Mouse (Mus musculus) thymus, adult 2 months (tissue): Measurements from ENCODE around the gene Ap3b1. TPM values are rescaled to one million over a fixed set of nuclear protein-coding genes. Genes with fewer than 3 reads are reported as not detected.

Experiments used
- DNase-seq: peaks from one replicate; pipeline ENCODE4 v3.0.0; 2021
- H3K27ac ChIP-seq: fragments of 200-500 bp; 2 replicates; pipeline ENCODE4 v1.5.1; 2012; ENCODE audit warnings: low read length, control low read depth; ENCODE audit not compliant: control insufficient read depth, insufficient read depth
- H3K27me3 ChIP-seq: fragments of 200-500 bp; 2 replicates; pipeline ENCODE4 v1.6.1; 2012; ENCODE audit warnings: mild to moderate bottlenecking, low read length, moderate library complexity, mixed read lengths; ENCODE audit not compliant: control insufficient read depth, insufficient read depth
- H3K36me3 ChIP-seq: fragments of 200-500 bp; 2 replicates; pipeline ENCODE4 v1.6.1; 2012; ENCODE audit warnings: mild to moderate bottlenecking, low read length, moderate library complexity; ENCODE audit not compliant: control insufficient read depth, insufficient read depth
- H3K4me1 ChIP-seq: fragments of 200-500 bp; replicated peaks from 2 replicates; pipeline ENCODE4 v1.6.1; 2012; ENCODE audit warnings: low read length; ENCODE audit not compliant: control insufficient read depth, insufficient read depth
- H3K4me3 ChIP-seq: fragments of 200-500 bp; 2 replicates; pipeline ENCODE4 v1.5.1; 2012; ENCODE audit warnings: mild to moderate bottlenecking, low read length, control low read depth, moderate library complexity; ENCODE audit not compliant: control insufficient read depth, insufficient read depth
- CTCF ChIP-seq: fragments of 200-500 bp; IDR thresholded peaks from 2 replicates; pipeline ENCODE4 v1.5.1; 2012; ENCODE audit warnings: mild to moderate bottlenecking, control low read depth, low read length, moderate library complexity, borderline replicate concordance; ENCODE audit not compliant: control insufficient read depth, poor library complexity, insufficient read depth; ENCODE audit errors: extremely low read depth
- POLR2A ChIP-seq: fragments of 200-500 bp; IDR thresholded peaks from 2 replicates; pipeline ENCODE4 v1.6.1; 2012; ENCODE audit warnings: mild to moderate bottlenecking, low read length, control low read depth, moderate library complexity; ENCODE audit not compliant: control insufficient read depth, poor library complexity, insufficient read depth; ENCODE audit errors: extremely low read depth
- WGBS: fragments of 180-500 bp; shearing (Covaris S2); methylation state at CpG from one replicate; pipeline ENCODE4 v1.1.7; 2018; 5-methylcytosine and 5-hydroxymethylcytosine counted together
- polyA plus RNA-seq: library from polyadenylated mRNA; depleted of rRNA; stranded (reverse); fragments of >200 nt; gene quantifications from 2 replicates; pipeline ENCODE4 v1.2.3, GENCODE M21; 2012

The Ap3b1 gene
- polyA plus RNA-seq, 1 experiment = 39.4 TPM

GRCm38 (mm10) chr13:94577177-94577540 lies 218.4 kb downstream of the Ap3b1 start:
- no peak for DNase-seq
- H3K4me1 ChIP-seq = no peaks in the 10 kb centered on the region
- WGBS = 93% methylated on average over 2 of the region's 2 CpGs
- no peaks in the 10 kb centered on the region for H3K36me3 ChIP-seq
- H3K4me3 ChIP-seq = no peak overlapping the region
- TF ChIP-seq CTCF (no peak), POLR2A (no peak)
- no peak overlapping the region for H3K27ac ChIP-seq
- H3K27me3 ChIP-seq = no peaks in the 10 kb centered on the region

GRCm38 (mm10) chr13:94595289-94595688 lies 236.5 kb downstream of the Ap3b1 start:
- no peak overlapping the region for H3K4me3 ChIP-seq
- no peaks in the 10 kb centered on the region for H3K4me1 ChIP-seq
- no peak overlapping the region for H3K27ac ChIP-seq
- TF ChIP-seq POLR2A = no peak
- TF ChIP-seq CTCF = no peak
- H3K27me3 ChIP-seq = peaks cover 13% of the 10 kb centered on the region; the same call in 1 of the 2 replicates
- DNase-seq = no peak
- WGBS = 9% methylated on average over 14 of the region's 14 CpGs
- no peaks in the 10 kb centered on the region for H3K36me3 ChIP-seq

- Histone ChIP-seq H3K27me3 (peaks cover 13% of the 10 kb centered on the region; the same call in 1 of the 2 replicates), H3K4me3 (no peak overlapping the region)
- 7% methylated on average over 36 of the region's 38 CpGs for WGBS
Observed at GRCm38 (mm10) chr13:94595701-94596361, 237.1 kb downstream of the Ap3b1 start.

GRCm38 (mm10) chr13:94596386-94597033 lies 237.8 kb downstream of the Ap3b1 start:
- no peak overlapping the region for H3K4me3 ChIP-seq
- DNase-seq = no peak

More at GRCm38 (mm10) chr13:94595701-94596361, 237.1 kb downstream of the Ap3b1 start:
- DNase-seq = no peak
- Histone ChIP-seq H3K27ac (no peak overlapping the region), H3K4me1 (no peaks in the 10 kb centered on the region), H3K36me3 (no peaks in the 10 kb centered on the region)
- TF ChIP-seq POLR2A (no peak), CTCF (no peak)

GRCm38 (mm10) chr13:94599718-94600117 lies 241.0 kb downstream of the Ap3b1 start:
- no peak for DNase-seq
- no peaks in the 10 kb centered on the region for H3K4me1 ChIP-seq
- H3K36me3 ChIP-seq = no peaks in the 10 kb centered on the region
- no peak overlapping the region for H3K27ac ChIP-seq
- WGBS = 44% methylated on average over 8 of the region's 8 CpGs
- TF ChIP-seq CTCF = no peak
- TF ChIP-seq POLR2A = no peak
- no peak overlapping the region for H3K4me3 ChIP-seq
- H3K27me3 ChIP-seq = peaks cover 13% of the 10 kb centered on the region; the same call in 1 of the 2 replicates

More at GRCm38 (mm10) chr13:94596386-94597033, 237.8 kb downstream of the Ap3b1 start:
- Histone ChIP-seq H3K27ac (no peak overlapping the region), H3K27me3 (peaks cover 13% of the 10 kb centered on the region; the same call in 1 of the 2 replicates), H3K4me1 (no peaks in the 10 kb centered on the region), H3K36me3 (no peaks in the 10 kb centered on the region)
- TF ChIP-seq POLR2A (no peak), CTCF (no peak)
- 13% methylated on average over 20 of the region's 20 CpGs for WGBS

GRCm38 (mm10) chr13:94607035-94607860 lies 248.5 kb downstream of the Ap3b1 start:
- 92% methylated on average over 9 of the region's 9 CpGs for WGBS
- no peak for DNase-seq
- Histone ChIP-seq H3K36me3 (no peaks in the 10 kb centered on the region), H3K4me1 (no peaks in the 10 kb centered on the region), H3K4me3 (no peak overlapping the region), H3K27ac (no peak overlapping the region), H3K27me3 (no peaks in the 10 kb centered on the region)
- no peak for TF ChIP-seq POLR2A
- TF ChIP-seq CTCF = no peak
